Mouse (Mus musculus) skeletal muscle tissue, postnatal 0 days (tissue): ENCODE data around the gene Bcl2l1. TPM values are rescaled to one million over a fixed set of nuclear protein-coding genes. Genes with fewer than 3 reads are reported as not detected.

ENCODE experiments used
- microRNA-seq, 2 experiments: library from miRNA; unstranded; fragments of <30 nt; microRNA quantifications; one replicate each; pipeline ENCODE4; 2016
- polyA plus RNA-seq: library from polyadenylated mRNA; unstranded; fragments of >200 nt; fragmentation: Nextera tagmentation; extraction: Ambion mirVana; gene quantifications from 2 replicates; pipeline ENCODE4 v1.2.1, GENCODE M21; 2015

Gene Bcl2l1
- 29.3 and 29.7 TPM in 2 replicates for polyA plus RNA-seq

GRCm38 (mm10) chr2:152831019-152831878 is at the start of gene Bcl2l1:
Bcl2l1 (minus strand) TSS chr2:152831728.

GRCm38 (mm10) chr2:152847815-152848302 is 16.3 kb upstream of the Bcl2l1 start, which contains the start of gene Tpx2:
Tpx2 (plus strand) TSS chr2:152847964.

GRCm38 (mm10) chr2:152753944-152754711 is 77.4 kb downstream of the Bcl2l1 start, which contains the start of gene Cox4i2:
Cox4i2 (plus strand) TSS chr2:152754173.

GRCm38 (mm10) chr2:152736090-152736601 is 95.4 kb downstream of the Bcl2l1 start, which contains the start of gene Id1:
Id1 (plus strand) TSS chr2:152736251.

Small RNA genes lying within 50 kb of the gene (microRNA-seq; reads per million reads assigned to microRNA genes)
- gene Gm23802 = 0 reads per million in 2 experiments
- gene Mir5622 = 0 to 0.41 reads per million in 2 experiments

Other genes starting within 250 kb of the Bcl2l1 start
- gene Defb45, start 232.3 kb downstream of the Bcl2l1 start, polyA plus RNA-seq = not detected in 2 replicates
- gene Defb36, start 227.4 kb downstream of the Bcl2l1 start, polyA plus RNA-seq = not detected in 2 replicates
- gene Defb25, start 208.7 kb downstream of the Bcl2l1 start, polyA plus RNA-seq = 2.4 and 2.9 TPM in 2 replicates
- gene Rem1, start 204.8 kb downstream of the Bcl2l1 start, polyA plus RNA-seq = 9.6 and 9.7 TPM in 2 replicates
- 74.3 and 87.0 TPM in 2 replicates for gene H13, start 162.3 kb downstream of the Bcl2l1 start, polyA plus RNA-seq
- 16.1 and 19.8 TPM in 2 replicates for gene Mcts2, start 144.7 kb downstream of the Bcl2l1 start, polyA plus RNA-seq
- 32.7 and 47.4 TPM in 2 replicates for gene Id1, start 95.5 kb downstream of the Bcl2l1 start, polyA plus RNA-seq
- gene Cox4i2, start 77.6 kb downstream of the Bcl2l1 start, polyA plus RNA-seq = 7.7 and 7.9 TPM in 2 replicates
- gene Tpx2, start 16.2 kb upstream of the Bcl2l1 start, polyA plus RNA-seq = 11.6 and 14.0 TPM in 2 replicates
- gene Mylk2, start 79.6 kb upstream of the Bcl2l1 start, polyA plus RNA-seq = 82.6 and 85.1 TPM in 2 replicates
- gene Foxs1, start 101.5 kb upstream of the Bcl2l1 start, polyA plus RNA-seq = 5.7 and 6.6 TPM in 2 replicates
- 0.36 and 0.55 TPM in 2 replicates for gene Dusp15, start 120.0 kb upstream of the Bcl2l1 start, polyA plus RNA-seq
- 0.09 and 0.13 TPM in 2 replicates for gene Ttll9, start 130.8 kb upstream of the Bcl2l1 start, polyA plus RNA-seq
- gene Pdrg1, start 183.7 kb upstream of the Bcl2l1 start, polyA plus RNA-seq = 109 and 114 TPM in 2 replicates
- gene Xkr7, start 200.1 kb upstream of the Bcl2l1 start, polyA plus RNA-seq = 0.05 TPM in 1 of 2 replicates, not detected in the other
- gene Ccm2l, start 234.2 kb upstream of the Bcl2l1 start, polyA plus RNA-seq = 1.8 and 2.5 TPM in 2 replicates